Mouse (Mus musculus) lung, postnatal 0 days (tissue): ENCODE measurements around the gene T2. TPM values are rescaled to one million over a fixed set of nuclear protein-coding genes. Genes with fewer than 3 reads are reported as not detected.

Experiments used
- ATAC-seq: fragments of 200-750 bp; cut with Nextera tagmentation; 2 replicates; pipeline ENCODE4 v1.8.0; 2017; ENCODE audit warnings: moderate library complexity
- DNase-seq: peaks from one replicate; pipeline ENCODE4 v3.0.0-alpha.2; 2016; ENCODE audit warnings: low spot score
- H3K27ac ChIP-seq: fragments of 300-500 bp; sonication (generic); 2 replicates; pipeline ENCODE4 v1.5.1; 2014; ENCODE audit warnings: antibody characterized with exemption, mild to moderate bottlenecking, low read length, mixed read lengths
- H3K27me3 ChIP-seq: fragments of 300-500 bp; sonication (generic); replicated peaks from 2 replicates; pipeline ENCODE4 v1.6.1; 2014; ENCODE audit warnings: low read length, mixed read lengths; ENCODE audit not compliant: insufficient read depth
- H3K36me3 ChIP-seq: fragments of 300-500 bp; sonication (generic); 2 replicates; pipeline ENCODE4 v1.6.1; 2014; ENCODE audit warnings: low read length, mixed read lengths; ENCODE audit not compliant: insufficient read depth
- H3K4me1 ChIP-seq: fragments of 300-500 bp; sonication (generic); 2 replicates; pipeline ENCODE4 v1.6.1; 2014; ENCODE audit warnings: antibody characterized with exemption, low read depth, low read length, mixed read lengths; ENCODE audit not compliant: insufficient read depth
- H3K4me2 ChIP-seq: fragments of 300-500 bp; sonication (generic); replicated peaks from 2 replicates; pipeline ENCODE4 v1.6.1; 2014; ENCODE audit warnings: low read depth, mild to moderate bottlenecking, low read length, moderate library complexity, mixed read lengths
- H3K4me3 ChIP-seq: fragments of 300-500 bp; sonication (generic); 2 replicates; pipeline ENCODE4 v1.5.1; 2014; ENCODE audit warnings: low read depth, low read length
- H3K9ac ChIP-seq: fragments of 300-500 bp; sonication (generic); replicated peaks from 2 replicates; pipeline ENCODE4 v1.6.1; 2014; ENCODE audit warnings: low read depth, mild to moderate bottlenecking
- H3K9me3 ChIP-seq: fragments of 300-500 bp; sonication (generic); 2 replicates; pipeline ENCODE4 v1.6.1; 2016; ENCODE audit warnings: low read length, mixed read lengths
- CTCF ChIP-seq: IDR thresholded peaks from 2 replicates; pipeline ENCODE4 v1.5.1; 2016; ENCODE audit warnings: antibody characterized with exemption, mild to moderate bottlenecking
- EP300 ChIP-seq: IDR thresholded peaks from 2 replicates; pipeline ENCODE4 v1.6.1; 2016; ENCODE audit warnings: antibody characterized with exemption, mild to moderate bottlenecking, control low read depth
- WGBS: fragments of 180-500 bp; shearing (Covaris S2); extraction: QIAGEN DNeasy Blood & Tissue Kit; methylation state at CpG from one replicate; pipeline ENCODE4 v1.1.7; 2014; 5-methylcytosine and 5-hydroxymethylcytosine counted together
- polyA plus RNA-seq: library from polyadenylated mRNA; unstranded; fragments of >200 nt; fragmentation: Nextera tagmentation; extraction: Ambion mirVana; gene quantifications from 2 replicates; pipeline ENCODE4 v1.2.1, GENCODE M21; 2015

Gene T2
- polyA plus RNA-seq, 1 experiment from 2014 or later, result 0.93 TPM

- WGBS, result 56% methylated on average over 7 of the region's 7 CpGs
- Histone ChIP-seq H3K9me3 (no peaks in the 10 kb centered on the region), H3K4me3 (no peak overlapping the region), H3K9ac (no peak overlapping the region), H3K4me2 (no peak overlapping the region), H3K27ac (no peak overlapping the region), H3K4me1 (no peaks in the 10 kb centered on the region), H3K36me3 (no peaks in the 10 kb centered on the region), H3K27me3 (no peaks in the 10 kb centered on the region)
- TF ChIP-seq CTCF (no peak), EP300 (no peak)
- DNase-seq (no peak), ATAC-seq (no peak)
Observed at GRCm38 (mm10) chr17:8455601-8456000, 99.8 kb downstream of the T2 start.

GRCm38 (mm10) chr17:8456856-8457460, 101.2 kb downstream of the T2 start:
- H3K27ac ChIP-seq, result no peak overlapping the region
- 33% methylated on average over 9 of the region's 9 CpGs for WGBS
- H3K4me2 ChIP-seq, result no peak overlapping the region
- H3K4me3 ChIP-seq, result no peak overlapping the region
- H3K4me1 ChIP-seq, result no peaks in the 10 kb centered on the region
- no peak overlapping the region for H3K9ac ChIP-seq
- ATAC-seq (no peak), DNase-seq (no peak)
- no peak for TF ChIP-seq CTCF
- no peak for TF ChIP-seq EP300
- no peaks in the 10 kb centered on the region for H3K27me3 ChIP-seq
- H3K9me3 ChIP-seq, result no peaks in the 10 kb centered on the region
- no peaks in the 10 kb centered on the region for H3K36me3 ChIP-seq

- Histone ChIP-seq H3K27me3 (no peaks in the 10 kb centered on the region), H3K9me3 (no peaks in the 10 kb centered on the region), H3K4me1 (no peaks in the 10 kb centered on the region), H3K27ac (no peak overlapping the region), H3K36me3 (no peaks in the 10 kb centered on the region), H3K4me2 (no peak overlapping the region), H3K4me3 (no peak overlapping the region), H3K9ac (no peak overlapping the region)
- ATAC-seq (no peak), DNase-seq (peak; percentile 62)
- TF ChIP-seq EP300, result no peak
- TF ChIP-seq CTCF, result peak; percentile 75
- 2% methylated on average over 4 of the region's 4 CpGs for WGBS
Observed at GRCm38 (mm10) chr17:8461568-8461967, 105.8 kb downstream of the T2 start.

GRCm38 (mm10) chr17:8463482-8464128, 107.8 kb downstream of the T2 start:
- WGBS, result 22% methylated on average over 9 of the region's 9 CpGs
- ATAC-seq, result peak; percentile 46; the same call in 1 of the 2 replicates
- TF ChIP-seq CTCF, result peak; percentile 89
- TF ChIP-seq EP300, result no peak
- Histone ChIP-seq H3K36me3 (no peaks in the 10 kb centered on the region), H3K9me3 (no peaks in the 10 kb centered on the region), H3K27me3 (no peaks in the 10 kb centered on the region), H3K27ac (no peak overlapping the region), H3K4me2 (no peak overlapping the region), H3K9ac (no peak overlapping the region), H3K4me1 (no peaks in the 10 kb centered on the region), H3K4me3 (no peak overlapping the region)
- DNase-seq, result peak; percentile 77

GRCm38 (mm10) chr17:8467771-8468170, 112.0 kb downstream of the T2 start:
- no peak for TF ChIP-seq CTCF
- TF ChIP-seq EP300, result no peak
- ATAC-seq, result no peak

GRCm38 (mm10) chr17:8468716-8469344, 113.0 kb downstream of the T2 start:
- H3K4me3 ChIP-seq, result no peak overlapping the region
- H3K4me2 ChIP-seq, result no peak overlapping the region
- H3K9ac ChIP-seq, result no peak overlapping the region
- TF ChIP-seq CTCF (peak; percentile 96), EP300 (no peak)
- peak; percentile 62; the same call in 1 of the 2 replicates for ATAC-seq
- H3K4me1 ChIP-seq, result no peaks in the 10 kb centered on the region
- H3K27ac ChIP-seq, result no peak overlapping the region
- DNase-seq, result peak; percentile 60
- H3K9me3 ChIP-seq, result no peaks in the 10 kb centered on the region
- no peaks in the 10 kb centered on the region for H3K27me3 ChIP-seq
- H3K36me3 ChIP-seq, result no peaks in the 10 kb centered on the region
- 17% methylated on average over 19 of the region's 19 CpGs for WGBS

More at GRCm38 (mm10) chr17:8467771-8468170, 112.0 kb downstream of the T2 start:
- no peak overlapping the region for H3K4me2 ChIP-seq
- H3K9me3 ChIP-seq, result no peaks in the 10 kb centered on the region
- no peak overlapping the region for H3K4me3 ChIP-seq
- H3K9ac ChIP-seq, result no peak overlapping the region
- no peak overlapping the region for H3K27ac ChIP-seq
- H3K36me3 ChIP-seq, result no peaks in the 10 kb centered on the region
- 77% methylated on average over 3 of the region's 3 CpGs for WGBS
- H3K4me1 ChIP-seq, result no peaks in the 10 kb centered on the region
- DNase-seq, result no peak
- no peaks in the 10 kb centered on the region for H3K27me3 ChIP-seq

Other genes starting within 250 kb of the T2 start
- 0.13 and 0.50 TPM in 2 replicates for gene Gm49673, start 208.2 kb upstream of the T2 start, polyA plus RNA-seq
- 79.7 and 80.0 TPM in 2 replicates for gene Rnaset2a, start 207.9 kb upstream of the T2 start, polyA plus RNA-seq
- 17.7 and 18.3 TPM in 2 replicates for gene Fgfr1op, start 190.5 kb upstream of the T2 start, polyA plus RNA-seq
- 0.38 and 0.56 TPM in 2 replicates for gene Ccr6, start 119.9 kb upstream of the T2 start, polyA plus RNA-seq
- gene Mpc1, start 73.1 kb upstream of the T2 start, polyA plus RNA-seq, result 283 and 288 TPM in 2 replicates
- 113 and 115 TPM in 2 replicates for gene Sft2d1, start 44.9 kb upstream of the T2 start, polyA plus RNA-seq
- gene Prr18, start 18.5 kb upstream of the T2 start, polyA plus RNA-seq, result 7.6 and 7.7 TPM in 2 replicates
- not detected in 2 replicates for gene T, start 78.4 kb downstream of the T2 start, polyA plus RNA-seq
- 0.86 and 0.89 TPM in 2 replicates for gene Pde10a, start 169.4 kb downstream of the T2 start, polyA plus RNA-seq
- not detected in 2 replicates for gene Gm17087, start 211.0 kb downstream of the T2 start, polyA plus RNA-seq